Mouse (Mus musculus) left cerebral cortex, postnatal 25 days (tissue): ENCODE measurements at regions not wholly inside any gene's neighbourhood (a gene's known extent, or its start where the extent isn't known, plus 50 kb on each side); places are given as distances from the start of the nearest gene placed in this dataset.
"Not testable (repeated sequence)": the region's sequence is repeated elsewhere in the genome, so short reads cannot be mapped to it uniquely, and the experiment has no call there.

Source experiments
- DNase-seq, 2 experiments: peaks; one replicate each; pipeline ENCODE4 v3.0.0; 2022; ENCODE audit warnings: low spot score in 2 of 2, mixed read lengths in 1 of 2
- intact Hi-C: fragments of 180-260 bp; cut with DNase I; formaldehyde crosslinking; loops from one replicate; pipeline ENCODE4 v1.15.1; 2025

DNA sequence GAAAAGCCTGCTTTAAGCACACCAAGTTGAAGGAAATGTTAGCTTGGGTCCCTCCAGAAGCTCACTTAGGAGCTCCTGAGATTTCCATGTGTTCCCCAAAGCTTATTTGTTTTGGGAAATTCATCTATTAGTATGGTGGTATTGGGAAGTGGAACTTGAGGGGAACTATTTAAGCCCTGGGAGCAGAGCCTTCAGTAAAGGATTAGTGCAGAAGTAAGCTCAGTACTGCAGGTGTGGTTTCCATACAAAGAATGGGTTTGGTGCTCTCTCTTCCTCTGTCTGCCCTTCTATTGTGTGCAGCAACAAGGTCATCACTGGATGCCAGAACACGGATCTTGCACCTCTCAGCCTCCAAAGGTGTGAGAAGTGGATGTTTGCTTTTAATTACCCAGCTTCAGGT lies 57.2 kb downstream of the Foxa2 start:
- DNase-seq: no peak
- intact Hi-C loops: loop anchor here (10.0 kb wide), 1 partner anchor 145 kb away; no protein-coding TSS in a partner anchor

GRCm38 (mm10) chr2:147988586-147988985 lies 58.2 kb downstream of the Foxa2 start:
- intact Hi-C loops: loop anchor here (10.0 kb wide), 1 partner anchor 144 kb away; no protein-coding TSS in a partner anchor
- DNase-seq: no peak

DNA sequence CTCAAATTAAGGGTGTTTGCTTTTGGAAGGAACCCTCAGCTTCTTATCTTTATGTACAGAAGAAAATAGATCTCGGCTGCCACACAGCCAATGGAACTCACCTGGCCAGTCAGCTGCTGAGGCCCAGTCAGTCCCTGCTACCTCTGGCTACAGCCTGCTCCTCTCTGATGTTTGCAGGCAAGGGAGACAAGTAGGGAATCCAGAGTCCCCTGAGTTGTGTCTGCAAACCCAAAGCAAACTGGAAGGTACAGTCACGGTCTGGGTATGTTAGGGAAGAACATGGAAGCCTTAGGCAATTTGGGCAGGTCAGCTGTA lies 61.6 kb downstream of the Foxa2 start:
- intact Hi-C loops: loop anchor here (10.0 kb wide), 1 partner anchor 140 kb away; no protein-coding TSS in a partner anchor
- DNase-seq: no peak

- intact Hi-C loops: loop anchor here (10.0 kb wide), 1 partner anchor 140 kb away; no protein-coding TSS in a partner anchor
- peak in 1 of 2 experiments; percentile 37 for DNase-seq
Observed at GRCm38 (mm10) chr2:147984547-147985260, 62.1 kb downstream of the Foxa2 start.

- no peak for DNase-seq
- intact Hi-C loops: loop anchor here (10.0 kb wide), 1 partner anchor 136 kb away; no protein-coding TSS in a partner anchor
Observed at GRCm38 (mm10) chr2:147980929-147981479, 65.8 kb downstream of the Foxa2 start.

DNA sequence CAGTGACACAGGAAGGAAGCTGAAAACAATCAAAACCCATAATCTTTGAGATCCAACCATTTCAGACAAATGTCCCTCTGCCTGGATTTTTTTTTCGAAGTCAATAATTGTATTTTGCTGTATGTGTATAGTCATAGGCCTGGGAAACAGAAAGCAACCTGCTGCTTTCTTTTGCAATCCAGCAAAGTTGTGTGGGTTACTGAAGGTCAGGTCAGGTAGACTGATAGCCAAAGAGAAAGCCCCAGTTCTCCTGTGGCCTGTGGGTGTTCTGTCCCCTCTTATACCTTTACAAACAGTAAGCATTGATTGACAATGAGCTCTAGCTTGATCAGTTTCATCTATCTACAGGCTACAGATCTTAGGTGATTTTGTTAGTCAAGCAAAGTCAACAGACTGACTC lies 66.4 kb downstream of the Foxa2 start:
- DNase-seq: no peak
- intact Hi-C loops: loop anchor here (10.0 kb wide), 1 partner anchor 136 kb away; no protein-coding TSS in a partner anchor

DNA sequence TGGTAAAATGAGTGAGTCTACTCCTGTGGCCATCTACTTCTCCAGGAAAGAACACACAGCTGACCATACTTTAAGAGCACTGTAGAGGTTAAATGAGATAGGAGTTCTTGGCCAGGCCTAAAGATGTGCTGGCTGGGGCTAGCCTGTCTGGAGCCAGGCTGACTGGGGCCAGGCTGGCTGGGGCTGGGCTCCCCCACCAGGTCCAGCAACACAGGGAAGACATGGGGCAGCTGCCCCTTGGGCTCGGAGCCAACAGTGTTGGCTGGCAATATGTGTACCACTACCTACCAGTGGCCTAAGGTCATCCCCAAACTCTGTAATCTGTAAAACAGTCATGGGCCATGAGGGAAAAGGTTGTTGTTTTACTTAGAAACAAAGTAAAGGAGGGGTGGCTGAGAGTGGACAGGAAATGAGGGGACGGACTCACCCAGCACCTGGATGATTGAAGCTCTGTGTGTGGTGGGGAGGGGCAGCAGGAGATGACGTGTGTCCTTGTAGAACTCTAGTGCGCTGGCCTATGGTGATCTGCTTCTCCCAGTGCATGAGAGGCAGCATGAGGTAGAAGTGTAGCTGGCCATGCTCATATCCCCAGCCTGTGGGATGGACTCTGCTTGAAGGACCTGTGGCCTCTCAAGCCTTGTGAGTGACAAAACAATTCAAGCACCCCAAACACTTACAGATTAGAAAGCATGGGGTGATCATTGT lies 67.0 kb downstream of the Foxa2 start:
- intact Hi-C loops: loop anchor here (10.0 kb wide), 1 partner anchor 135 kb away; no protein-coding TSS in a partner anchor
- no peak for DNase-seq

- intact Hi-C loops: no loop called here
- DNase-seq: no peak
Observed at GRCm38 (mm10) chr2:147979001-147979400, 67.8 kb downstream of the Foxa2 start.

GRCm38 (mm10) chr2:147974776-147975175 lies 72.0 kb downstream of the Foxa2 start:
- DNase-seq: peak; percentile 6 to 26
- intact Hi-C loops: no loop called here

GRCm38 (mm10) chr2:147968671-147969070 lies 78.1 kb downstream of the Foxa2 start:
- intact Hi-C loops: no loop called here
- DNase-seq: no peak

GRCm38 (mm10) chr2:147967829-147968529 lies 78.8 kb downstream of the Foxa2 start:
- DNase-seq: no peak
- intact Hi-C loops: no loop called here

- intact Hi-C loops: not testable (repeated sequence)
Observed at GRCm38 (mm10) chr2:147963284-147963683, 83.5 kb downstream of the Foxa2 start.

DNA sequence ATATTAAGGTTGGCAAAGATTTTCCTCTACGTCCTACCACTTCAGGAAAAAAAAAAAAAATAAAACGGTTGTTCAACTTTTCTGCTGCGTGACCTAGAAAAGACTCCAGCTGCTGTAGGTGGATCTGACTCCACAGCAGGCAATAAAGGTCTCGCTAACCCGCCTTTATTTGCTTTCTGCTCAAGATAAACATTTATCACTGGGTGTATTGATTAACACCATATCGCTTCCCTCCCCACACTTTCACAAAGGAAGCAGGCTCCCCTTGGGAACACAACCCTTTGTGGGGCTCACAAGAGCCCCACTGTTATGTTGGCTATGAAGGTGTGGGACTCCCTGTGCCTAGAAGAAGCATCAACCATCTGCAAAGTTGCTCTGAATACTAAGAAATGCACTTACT lies 85.1 kb downstream of the Foxa2 start:
- DNase-seq: no peak
- intact Hi-C loops: no loop called here

More at GRCm38 (mm10) chr2:147963284-147963683, 83.5 kb downstream of the Foxa2 start:
- DNase-seq: not testable (repeated sequence)

DNA sequence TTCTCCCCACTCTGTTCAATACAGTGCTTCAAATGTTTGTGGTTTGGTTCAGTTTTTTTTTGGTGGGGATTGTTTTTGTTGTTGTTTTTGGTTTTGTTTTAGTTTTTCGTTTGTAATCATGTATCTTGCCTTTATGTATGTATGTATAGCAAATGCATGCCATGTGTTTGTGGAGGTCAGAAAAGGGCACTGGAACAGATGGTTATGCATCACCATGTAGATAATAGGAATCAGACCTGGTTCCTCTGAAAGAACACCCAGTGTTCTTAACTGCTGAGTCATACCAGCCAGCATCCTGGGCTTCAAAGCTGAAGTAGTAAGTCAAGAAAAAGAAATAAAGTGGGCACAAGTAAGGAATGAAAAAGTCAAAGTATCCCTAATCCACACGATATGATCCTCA lies 92.6 kb downstream of the Foxa2 start:
- intact Hi-C loops: no loop called here
- DNase-seq: no peak

DNA sequence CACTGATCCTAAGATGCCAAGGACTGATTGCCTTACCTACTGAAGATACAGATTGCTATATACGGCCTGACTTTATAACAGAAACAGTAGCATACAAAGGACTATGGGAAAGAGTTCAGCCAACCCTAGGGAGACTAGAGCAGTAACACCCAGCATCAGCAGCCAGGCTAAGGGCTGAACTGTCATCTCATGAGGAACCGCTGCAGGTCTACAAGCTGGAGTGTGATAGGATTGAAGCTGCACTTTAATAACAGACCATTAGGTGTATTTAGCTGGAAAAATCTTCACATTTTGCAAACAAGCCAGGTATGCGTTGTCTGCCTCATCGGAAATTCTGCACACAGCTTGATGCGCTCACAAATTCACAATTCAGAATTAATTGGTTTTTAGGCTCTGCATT lies 95.5 kb downstream of the Foxa2 start:
- no peak for DNase-seq
- intact Hi-C loops: no loop called here

DNA sequence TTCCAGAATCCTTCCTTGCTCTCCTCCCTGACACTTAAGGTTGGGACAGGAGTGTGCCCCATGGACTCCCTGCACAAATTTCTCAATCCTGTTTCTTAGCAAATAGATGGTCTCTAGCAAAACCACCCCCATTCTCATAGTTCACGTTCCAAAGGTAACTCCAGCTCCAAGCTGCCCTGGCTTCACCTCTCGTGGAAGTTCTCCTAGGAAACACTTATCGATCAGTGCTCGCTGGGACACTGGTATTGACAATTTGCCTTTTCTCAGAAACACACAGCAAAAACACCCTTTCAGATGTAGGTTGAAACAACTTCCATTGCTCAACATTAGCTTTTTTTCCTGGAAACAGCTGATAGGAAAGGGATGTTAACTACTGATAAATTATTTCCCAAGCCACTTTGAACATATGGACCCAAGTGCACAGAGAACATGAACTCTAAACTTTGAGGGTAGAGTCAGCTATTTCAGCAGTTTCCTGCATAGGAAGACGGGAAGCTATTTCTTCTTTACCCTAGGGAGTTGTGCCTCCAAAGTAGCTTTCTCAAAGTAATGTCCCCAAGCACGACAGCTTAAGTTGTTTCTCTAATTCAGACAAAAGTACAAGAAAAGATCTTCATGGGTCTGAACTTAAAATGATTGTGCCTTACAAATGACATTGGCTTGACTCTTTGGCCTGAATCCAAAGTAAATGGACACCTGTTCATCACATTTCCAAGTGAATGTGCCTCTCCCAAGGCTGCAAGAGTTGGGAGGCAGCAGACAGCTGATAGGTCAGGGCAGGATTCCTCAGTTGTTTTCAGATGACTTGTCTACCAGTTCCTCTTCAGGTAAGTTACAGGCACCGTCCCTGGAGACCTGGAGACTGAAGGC lies 102.4 kb downstream of the Foxa2 start:
- intact Hi-C loops: no loop called here
- DNase-seq: no peak

DNA sequence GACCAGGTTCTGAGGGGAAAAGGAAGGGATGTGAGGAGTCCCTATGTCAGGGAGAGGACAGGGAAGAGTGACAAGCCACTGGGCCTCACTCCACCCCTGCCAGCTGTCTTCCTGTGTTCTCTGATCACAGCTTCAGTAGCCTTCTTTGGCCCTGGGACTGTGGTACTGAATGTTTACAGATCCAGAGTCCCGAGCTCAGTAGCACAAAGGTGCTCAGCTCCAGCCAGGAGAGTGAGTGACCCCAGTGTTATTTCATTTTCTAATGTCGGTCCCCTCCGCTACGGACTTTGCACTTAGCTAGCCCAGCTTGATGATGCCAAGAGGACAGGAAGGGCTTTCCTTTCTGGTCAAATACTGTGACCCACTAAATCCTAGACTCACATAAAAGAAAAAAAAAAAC lies 104.2 kb downstream of the Foxa2 start:
- no peak for DNase-seq
- intact Hi-C loops: no loop called here

DNA sequence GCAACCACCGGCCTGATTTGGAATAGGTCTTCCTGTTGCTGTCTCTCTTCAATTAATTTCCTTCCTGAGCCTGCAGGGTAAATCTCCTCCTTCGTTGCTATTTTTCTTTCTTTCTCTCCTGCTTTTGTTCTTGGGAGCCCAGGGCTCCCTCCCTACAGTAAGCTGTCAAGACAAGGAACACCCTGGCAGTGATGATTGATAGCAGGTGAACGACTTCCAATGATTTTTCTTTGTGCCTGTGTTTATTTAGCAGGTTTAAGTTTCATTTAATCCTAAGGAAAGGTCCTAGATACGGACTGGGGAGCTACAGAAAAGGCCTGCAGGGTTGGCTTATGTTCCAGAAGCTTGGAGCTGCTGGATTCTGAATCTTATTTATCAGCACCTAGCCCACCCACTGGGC lies 105.5 kb downstream of the Foxa2 start:
- no peak for DNase-seq
- intact Hi-C loops: no loop called here

GRCm38 (mm10) chr2:147932494-147932893 lies 114.3 kb downstream of the Foxa2 start:
- intact Hi-C loops: no loop called here

More at GRCm38 (mm10) chr2:147932494-147932893, 114.3 kb downstream of the Foxa2 start:
- DNase-seq: no peak
